In the genomic region with DNA sequence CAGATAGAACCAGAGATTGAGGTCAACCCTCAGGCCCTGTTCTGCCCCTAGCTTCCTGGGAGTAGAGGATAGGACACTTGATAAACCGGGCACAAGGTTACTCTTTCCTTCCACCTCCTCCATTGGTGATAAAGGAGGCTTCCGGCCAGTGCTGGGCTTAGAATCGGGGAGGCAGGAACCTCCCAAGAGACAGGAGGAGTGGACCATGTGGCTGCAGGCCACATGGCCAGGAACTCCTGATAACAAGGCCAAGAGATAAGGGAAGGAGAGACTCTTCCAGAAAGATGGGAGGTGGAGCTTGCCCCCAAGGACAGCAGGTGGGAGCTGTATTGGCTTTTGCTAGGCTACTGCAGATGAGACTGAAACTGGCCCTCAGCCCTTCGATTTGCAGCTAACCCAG, we compare ENCODE assay signal across 42 mouse cellular contexts. TPM values are rescaled to one million over a fixed set of nuclear protein-coding genes. Genes with fewer than 3 reads are reported as not detected.
"Had no signal": no experiment of that assay in that cellular context is flagged by ENCODE, and none has a peak within 500 bp of the region (broad histone marks: within the 10 kb centered on the region; RNA-seq: fewer than 3 reads in every experiment).

No protein-coding gene starts in this region.

- H3K36me3 ChIP-seq: limb, embryonic 10.5 days; limb, embryonic 12.5 days; limb, embryonic 13.5 days; limb, embryonic 15.5 days; liver, embryonic 12.5 days; liver, embryonic 13.5 days; liver, embryonic 15.5 days; lung, embryonic 15.5 days; midbrain, embryonic 10.5 days; midbrain, embryonic 12.5 days; midbrain, embryonic 13.5 days; midbrain, embryonic 15.5 days had no signal

- H3K9me3 ChIP-seq: limb, embryonic 10.5 days; limb, embryonic 12.5 days; limb, embryonic 13.5 days; limb, embryonic 15.5 days; liver, embryonic 12.5 days; liver, embryonic 13.5 days; liver, embryonic 15.5 days; lung, embryonic 15.5 days; megakaryocyte, embryonic 14.5 days; midbrain, embryonic 10.5 days; midbrain, embryonic 12.5 days; midbrain, embryonic 13.5 days; midbrain, embryonic 15.5 days had no signal

- H3K27ac ChIP-seq: limb, embryonic 10.5 days; limb, embryonic 12.5 days; limb, embryonic 13.5 days; limb, embryonic 15.5 days; liver, embryonic 12.5 days; liver, embryonic 13.5 days; liver, embryonic 14.5 days; liver, embryonic 15.5 days; lung, embryonic 15.5 days; macrophage; midbrain, embryonic 10.5 days; midbrain, embryonic 12.5 days; midbrain, embryonic 13.5 days; midbrain, embryonic 15.5 days had no signal

- ATAC-seq: liver, embryonic 12.5 days; liver, postnatal 0 days; lung, postnatal 0 days; midbrain, embryonic 13.5 days; midbrain, embryonic 15.5 days; midbrain, embryonic 16.5 days had no signal

- DNase-seq: left cerebral cortex, postnatal 4 days; liver; liver, embryonic 13.5 days; liver, postnatal 0 days; lung, adult 18-20 months; lung, adult 2 months; lung, embryonic 14.5 days; lung, postnatal 10 days; lung, postnatal 14 days; lung, postnatal 36 days; midbrain, embryonic 14.5 days had no signal

- H3K9ac ChIP-seq: limb, embryonic 12.5 days; limb, embryonic 13.5 days; limb, embryonic 15.5 days; liver, embryonic 12.5 days; liver, embryonic 13.5 days; liver, embryonic 14.5 days; liver, embryonic 15.5 days; liver, postnatal 0 days; lung, embryonic 14.5 days; lung, embryonic 15.5 days; midbrain, embryonic 12.5 days; midbrain, embryonic 13.5 days; midbrain, embryonic 15.5 days had no signal

- H3K4me3 ChIP-seq: limb, embryonic 12.5 days; limb, embryonic 13.5 days; limb, embryonic 15.5 days; liver, embryonic 12.5 days; liver, embryonic 13.5 days; liver, embryonic 15.5 days; lung, embryonic 15.5 days; megakaryocyte, embryonic 14.5 days; midbrain, embryonic 10.5 days; midbrain, embryonic 12.5 days; midbrain, embryonic 13.5 days; midbrain, embryonic 15.5 days; myocyte had no signal

RNA-seq across cellular contexts. Expression of a gene that starts 1.6 kb away (rescaled TPM):
- polyA plus RNA-seq: midbrain, embryonic 14.5 days had no signal

RNA-seq across cellular contexts. Expression of a gene that starts 8.1 kb away (rescaled TPM):
- total RNA-seq: left cerebral cortex, adult 8-10 months; left cerebral cortex, postnatal 10 days; left cerebral cortex, postnatal 14 days; left cerebral cortex, postnatal 25 days; left cerebral cortex, postnatal 36 days; left cerebral cortex, postnatal 4 days; liver, adult 2 months; megakaryocyte progenitor cell, adult 5-6 weeks; megakaryocyte, adult 5-6 weeks; midbrain, postnatal 0 days; monocyte, adult 5-6 weeks had no signal
- polyA plus RNA-seq: limb, embryonic 10.5 days; limb, embryonic 11.5 days; limb, embryonic 12.5 days; limb, embryonic 13.5 days; liver, adult 2 months; liver, embryonic 11.5 days; liver, embryonic 13.5 days; liver, embryonic 15.5 days; liver, embryonic 16.5 days; liver, postnatal 0 days; lung, embryonic 14.5 days; midbrain, embryonic 14.5 days; midbrain, embryonic 15.5 days; midbrain, embryonic 16.5 days; midbrain, postnatal 0 days; myocyte had no signal

RNA-seq across cellular contexts. Expression of a gene that starts 34.8 kb away (rescaled TPM):
- total RNA-seq: megakaryocyte-erythroid progenitor cell, adult 5-6 weeks; monocyte, adult 5-6 weeks had no signal
